Mouse (Mus musculus) heart, postnatal 10 days (tissue): ENCODE results near the gene Rab11fip5. TPM values are rescaled to one million over a fixed set of nuclear protein-coding genes. Genes with fewer than 3 reads are reported as not detected.

Experiments used
- DNase-seq, 2 experiments: peaks; one replicate each; pipeline ENCODE4 v3.0.0; 2021
- intact Hi-C: fragments of 180-260 bp; cut with DNase I; formaldehyde crosslinking; loops from one replicate; pipeline ENCODE4 v1.15.1; 2025
- total RNA-seq, 2 experiments: library from RNA; stranded (reverse); gene quantifications; 2 replicates each; pipeline ENCODE4 v1.2.3; 2021

The Rab11fip5 gene
- total RNA-seq, result 10 to 100 TPM; 65.4 to 73.1 TPM

DNA sequence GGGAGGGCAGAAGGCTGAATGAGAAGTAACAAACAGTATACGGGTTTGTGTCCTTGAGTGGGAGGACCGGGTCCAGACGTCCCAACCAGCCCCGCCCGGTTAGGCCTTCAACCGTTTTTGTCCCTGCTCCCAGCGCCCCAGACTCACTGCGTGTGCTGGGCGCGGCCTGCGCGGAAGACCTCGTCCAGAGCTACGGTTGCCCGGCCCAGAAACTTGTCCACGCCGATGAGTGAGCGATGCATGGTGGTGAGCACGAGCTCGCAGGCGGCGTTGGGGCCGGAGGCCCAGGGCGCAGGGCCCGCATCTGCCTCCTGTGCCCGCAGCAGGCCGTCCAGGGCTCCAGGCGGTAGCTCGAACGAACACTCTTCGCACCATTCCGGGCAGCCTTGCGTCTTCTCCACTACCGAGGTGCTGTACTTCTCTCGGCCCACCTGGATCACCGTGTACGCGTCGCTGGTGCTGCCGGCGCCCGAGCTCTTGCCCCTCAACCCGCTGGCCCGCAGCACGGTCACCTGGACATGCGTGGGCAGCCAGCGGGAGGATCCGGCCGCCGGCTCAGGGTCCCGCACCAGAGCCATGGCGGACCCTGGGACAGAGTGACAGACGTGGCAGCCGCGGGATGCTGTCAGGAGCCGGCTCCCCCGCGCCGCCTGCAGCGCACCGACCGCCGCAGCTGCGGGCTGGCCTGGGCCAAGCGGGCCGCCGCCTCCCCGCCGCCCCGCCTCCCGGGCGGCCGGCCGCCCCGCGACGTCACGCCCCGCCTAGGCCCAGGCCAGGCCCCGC lies at the start of gene Rab11fip5:
TSS of gene Rab11fip5 (minus strand) at position 684 of the 783 bp plus-strand sequence.
- peak; percentile 63 to 70 for DNase-seq
- intact Hi-C loops, result no loop called here

DNA sequence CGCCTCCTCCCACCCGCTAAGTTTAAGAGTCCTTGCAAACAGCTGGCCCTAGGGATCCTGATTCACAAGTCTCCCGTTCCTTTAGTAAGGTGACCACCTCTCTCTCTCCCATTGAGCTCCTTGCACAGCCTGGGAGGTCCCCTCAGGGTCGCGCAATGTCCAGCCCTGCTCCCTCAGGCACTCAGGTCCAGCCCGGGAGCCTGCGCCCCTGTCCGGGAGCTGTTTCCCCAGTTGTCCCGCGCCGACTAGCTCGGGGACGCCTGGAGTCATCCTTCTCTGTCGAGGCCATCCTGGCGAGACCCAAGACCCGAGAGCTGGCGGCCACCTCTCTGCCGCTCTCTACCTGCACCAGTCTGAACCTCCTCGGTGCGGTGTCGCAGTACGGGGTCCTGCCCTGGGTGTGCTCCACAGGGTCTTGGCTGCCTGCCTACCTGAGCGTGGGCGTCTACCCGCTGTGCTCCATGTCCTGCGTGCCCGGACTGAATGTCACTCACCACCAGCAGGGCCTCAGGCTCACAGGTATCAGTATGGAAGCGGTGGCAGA lies 49.5 kb upstream of the Rab11fip5 start, which contains the start of gene Noto:
TSS of gene Noto (plus strand) at position 51 of the 544 bp plus-strand sequence.
- intact Hi-C loops, result no loop called here
- no peak for DNase-seq

DNA sequence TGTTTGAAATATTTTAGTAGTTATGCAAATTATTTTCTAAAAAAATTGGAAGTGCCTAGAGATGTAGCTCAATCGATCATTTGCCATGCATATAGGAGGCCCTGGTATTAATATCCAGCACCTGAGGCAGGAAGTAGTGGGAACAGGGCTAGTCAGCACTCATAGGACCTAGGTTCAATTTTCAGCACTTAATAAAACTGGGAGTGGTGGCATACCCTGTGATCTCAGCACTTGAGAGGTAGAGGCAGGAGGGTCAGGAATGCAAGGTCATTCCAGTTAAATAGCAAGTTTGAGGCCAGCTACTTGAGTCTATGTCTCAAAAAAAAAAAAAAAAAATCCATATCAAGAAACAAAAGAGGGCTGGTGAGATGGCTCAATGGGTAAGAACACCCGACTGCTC lies 44.7 kb upstream of the Rab11fip5 start:
- intact Hi-C loops, result no loop called here

DNA sequence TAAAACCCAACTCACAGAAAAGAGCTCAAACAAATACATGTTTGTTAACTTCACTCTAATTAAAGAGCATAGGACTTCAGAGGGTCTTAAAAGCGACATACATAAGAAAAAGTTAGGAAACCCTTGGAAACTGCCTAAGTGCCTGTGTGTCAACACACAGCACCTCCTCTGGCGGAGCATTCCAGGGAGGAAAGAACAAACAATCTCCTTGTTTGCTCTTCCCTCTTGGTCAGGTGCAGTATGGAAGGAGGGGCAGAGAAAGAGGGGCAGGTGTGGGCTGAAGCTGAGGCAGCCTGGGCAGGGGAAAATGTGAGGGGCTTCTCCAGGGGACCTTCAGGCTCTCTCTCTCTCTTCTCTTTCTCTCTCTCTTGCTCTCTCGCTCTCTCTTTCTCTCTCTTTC lies 41.4 kb upstream of the Rab11fip5 start:
- intact Hi-C loops, result no loop called here
- DNase-seq, result no peak

More for the DNA sequence above, 44.7 kb upstream of the Rab11fip5 start:
- no peak for DNase-seq

DNA sequence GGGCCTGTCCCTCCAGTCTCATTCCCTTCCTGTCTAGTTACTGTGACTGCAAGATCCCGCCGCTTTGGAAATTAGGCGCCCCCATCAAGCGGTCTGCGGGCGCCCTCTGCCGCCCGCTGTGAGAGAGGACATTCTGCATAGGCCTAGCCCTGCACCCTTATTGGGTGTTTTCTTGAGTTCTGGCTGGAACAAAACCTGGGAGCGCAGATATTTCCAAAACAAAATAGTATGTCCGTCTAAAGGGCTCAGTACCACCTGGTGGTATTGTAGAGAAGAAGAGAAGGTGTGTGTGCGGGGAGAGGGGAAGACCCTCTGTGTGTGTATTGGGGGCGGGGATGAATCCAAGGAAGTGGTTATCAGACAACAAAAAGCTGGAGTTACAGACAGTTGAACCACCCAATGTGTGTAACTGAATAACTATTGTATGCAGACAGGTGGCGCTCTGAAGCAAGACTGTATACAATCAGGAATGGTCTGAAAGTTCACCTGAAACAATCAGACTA lies 36.4 kb upstream of the Rab11fip5 start:
- intact Hi-C loops, result loop anchor here (1.0 to 2.0 kb wide), 2 partner anchors 148 to 251 kb away; no protein-coding TSS in a partner anchor
- DNase-seq, result peak; percentile 73 to 80

DNA sequence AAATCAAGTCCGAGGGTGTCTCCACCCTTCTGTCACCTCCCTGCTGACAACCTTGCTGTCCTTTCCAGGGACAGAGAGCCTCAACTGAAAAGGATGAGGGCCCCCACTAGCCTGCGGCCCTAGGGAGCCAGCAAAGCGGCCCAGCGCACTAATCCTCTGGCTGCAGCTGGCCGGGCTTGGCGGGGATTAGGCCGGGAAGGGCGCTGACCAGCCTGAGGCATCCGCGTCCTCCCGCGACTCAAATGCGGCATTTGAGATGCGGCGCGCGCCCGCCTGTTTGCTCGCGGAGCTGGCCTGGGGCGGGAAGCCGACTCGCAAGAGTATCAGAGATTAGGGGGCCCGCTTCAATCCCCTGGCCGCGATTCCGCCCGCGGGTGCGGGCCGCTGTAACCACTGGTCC lies 34.6 kb upstream of the Rab11fip5 start:
- intact Hi-C loops, result loop anchor here (10.0 kb wide), 1 partner anchor 374 kb away; no protein-coding TSS in a partner anchor
- no peak for DNase-seq

DNA sequence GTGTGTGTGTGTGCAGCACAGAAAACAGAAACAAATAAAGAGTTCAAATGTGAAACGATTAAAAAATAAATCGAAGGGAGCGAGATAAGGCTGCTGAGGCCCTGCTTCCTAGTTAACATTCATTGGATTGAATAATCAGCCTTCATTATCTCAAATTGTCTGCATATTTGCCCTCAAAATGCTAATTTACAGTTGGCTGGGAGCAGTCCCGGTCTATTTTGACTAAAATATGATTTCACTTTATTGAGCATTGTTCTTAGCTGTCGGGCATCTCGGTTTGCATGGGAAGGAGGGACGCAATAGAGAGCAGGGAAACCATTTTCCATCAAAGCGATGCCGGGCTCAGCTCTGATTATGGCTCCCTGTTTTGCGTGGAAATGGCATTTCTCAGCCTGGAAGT lies 28.6 kb upstream of the Rab11fip5 start:
- no peak for DNase-seq
- intact Hi-C loops, result loop anchor here (10.0 kb wide), 1 partner anchor 368 kb away; no protein-coding TSS in a partner anchor

DNA sequence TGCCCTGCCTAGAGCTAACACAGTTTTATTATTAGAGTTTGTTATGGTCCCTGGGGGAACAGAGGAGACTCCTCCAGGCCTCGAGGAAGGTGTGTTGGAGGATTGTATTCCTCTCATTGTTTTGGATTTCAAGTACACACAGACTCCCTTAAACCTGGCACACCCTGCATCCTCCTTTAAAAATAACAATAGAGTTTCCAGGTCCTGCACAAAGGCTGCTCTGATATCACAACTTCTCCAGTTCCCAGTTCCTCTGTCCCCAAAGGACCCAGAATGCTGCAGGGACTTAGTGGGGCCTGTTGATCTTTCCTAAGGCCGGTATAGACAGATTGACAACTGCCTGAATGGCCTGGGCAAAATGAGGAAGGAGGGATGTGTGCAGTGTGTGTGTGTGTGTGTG lies 28.2 kb upstream of the Rab11fip5 start:
- intact Hi-C loops, result loop anchor here (10.0 kb wide), 1 partner anchor 368 kb away; no protein-coding TSS in a partner anchor
- peak; percentile 45 to 47 for DNase-seq

DNA sequence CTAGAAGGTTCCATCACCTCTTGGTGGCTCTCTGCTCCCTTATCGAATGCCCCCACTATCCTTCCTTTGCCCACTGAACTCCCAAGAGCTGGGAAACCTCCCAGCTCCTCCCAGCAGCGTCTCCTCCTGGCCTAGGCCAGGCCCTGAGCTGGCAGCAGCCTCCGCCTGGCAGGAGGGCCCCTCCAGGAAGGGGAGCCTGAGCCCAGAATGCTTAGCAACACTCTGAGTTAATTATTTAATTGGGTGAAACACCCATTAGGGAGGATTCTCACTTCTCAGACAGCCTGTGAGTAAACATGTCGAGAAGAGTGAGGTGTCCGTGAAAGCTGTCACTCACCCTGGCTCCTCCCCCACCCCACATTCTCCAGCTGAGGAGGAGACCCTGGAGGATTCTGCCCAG lies 25.3 kb upstream of the Rab11fip5 start:
- intact Hi-C loops, result loop anchor here (10.0 kb wide), 1 partner anchor 365 kb away; no protein-coding TSS in a partner anchor
- DNase-seq, result no peak

DNA sequence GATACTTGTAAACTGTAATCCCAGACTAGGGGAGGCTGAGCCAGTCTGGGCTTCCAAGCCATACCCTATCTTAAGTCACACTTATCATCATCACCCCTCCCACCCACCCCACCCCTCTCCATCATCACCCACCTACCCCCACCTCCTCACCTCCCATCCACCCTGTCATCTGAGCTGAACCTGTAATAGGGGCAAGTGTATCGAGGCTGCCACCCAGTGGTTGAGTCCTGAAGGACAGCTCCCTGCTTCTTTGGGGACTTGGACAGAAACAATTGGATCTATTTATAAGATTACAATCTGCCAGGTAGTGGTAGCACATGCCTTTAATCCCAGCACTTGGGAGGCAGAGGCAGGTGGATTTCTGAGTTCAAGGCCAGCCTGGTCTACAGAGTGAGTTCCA lies 22.7 kb upstream of the Rab11fip5 start:
- intact Hi-C loops, result no loop called here
- DNase-seq, result peak; percentile 37 to 56

DNA sequence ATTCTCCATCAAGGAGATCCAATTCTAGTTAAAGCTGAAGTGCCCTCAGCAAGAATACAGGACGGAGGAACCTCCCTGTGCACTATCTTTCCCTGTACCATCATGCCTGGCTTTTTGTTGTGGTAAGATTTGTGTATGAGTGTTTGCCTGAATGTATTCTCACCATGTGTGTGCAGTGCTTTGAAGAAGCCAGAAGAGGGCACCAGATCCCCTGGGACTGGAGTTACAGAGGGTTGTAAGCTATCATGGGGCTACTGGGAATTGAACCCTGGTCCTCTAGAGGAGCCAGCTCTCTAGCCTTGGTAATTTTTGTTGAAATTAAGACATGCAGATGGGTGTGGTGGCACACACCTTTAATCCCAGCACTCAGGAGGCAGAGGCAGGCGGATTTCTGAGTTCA lies 20.9 kb upstream of the Rab11fip5 start:
- DNase-seq, result no peak
- intact Hi-C loops, result no loop called here

DNA sequence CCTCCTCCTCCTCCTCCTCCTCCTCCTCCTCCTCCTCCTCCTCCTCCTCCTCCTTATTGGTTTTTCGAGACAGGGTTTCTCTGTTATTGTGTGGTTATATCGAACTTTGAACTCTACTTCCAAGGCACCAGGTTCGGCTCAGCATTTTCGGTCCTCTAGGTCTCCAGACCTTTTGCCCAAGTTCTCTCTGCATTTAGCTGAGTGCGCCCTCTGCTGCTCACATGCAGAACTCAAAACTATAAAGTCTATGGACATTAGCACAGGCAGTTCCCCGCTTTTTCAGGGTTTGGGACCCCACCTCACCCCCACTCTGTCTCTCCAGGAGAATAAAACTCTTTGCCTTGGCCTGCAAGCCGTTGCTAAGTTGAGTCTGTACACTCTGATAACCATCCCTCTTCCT lies 17.4 kb upstream of the Rab11fip5 start:
- intact Hi-C loops, result loop anchor here (1.0 to 5.0 kb wide), 3 partner anchors 46 to 230 kb away; no protein-coding TSS in a partner anchor
- DNase-seq, result peak; percentile 76 to 85

DNA sequence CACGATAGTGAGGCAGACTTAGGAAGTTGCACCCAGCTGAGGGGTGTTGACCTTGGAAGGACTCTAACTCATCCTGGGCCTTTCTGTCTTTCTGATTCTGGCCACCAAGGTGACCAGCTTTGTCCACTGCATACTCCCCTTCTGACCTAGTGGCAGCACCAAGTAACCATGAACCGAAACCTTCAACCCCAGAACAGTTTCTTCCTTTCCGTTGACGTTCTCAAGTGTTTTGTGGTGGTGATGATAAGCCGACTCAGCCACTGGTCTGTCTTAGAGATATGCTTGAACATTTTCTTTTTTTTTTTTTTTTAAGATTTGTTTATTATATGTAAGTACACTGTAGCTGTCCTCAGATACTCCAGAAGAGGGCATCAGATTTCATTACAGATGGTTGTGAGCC lies 14.2 kb upstream of the Rab11fip5 start:
- no peak for DNase-seq
- intact Hi-C loops, result no loop called here

DNA sequence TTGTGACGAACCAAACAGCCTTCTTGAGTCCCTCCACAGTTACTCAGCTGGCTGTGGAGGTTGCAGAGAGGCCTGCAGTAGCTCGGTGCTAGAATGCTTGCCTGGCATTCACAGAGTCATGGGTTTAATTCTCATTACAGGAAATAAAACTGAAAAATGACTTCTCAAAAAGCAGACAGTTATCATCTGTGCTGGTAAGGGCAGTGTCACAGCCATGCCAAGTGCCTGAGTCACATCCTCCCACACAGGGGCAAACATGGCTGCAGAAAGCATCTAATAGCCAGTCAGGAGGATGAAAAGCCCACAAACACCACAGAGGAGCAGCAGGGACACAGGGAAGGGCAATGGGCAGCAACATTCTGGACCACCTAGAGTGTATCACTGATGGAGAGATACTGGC lies 8.4 kb upstream of the Rab11fip5 start:
- DNase-seq, result no peak
- intact Hi-C loops, result no loop called here

DNA sequence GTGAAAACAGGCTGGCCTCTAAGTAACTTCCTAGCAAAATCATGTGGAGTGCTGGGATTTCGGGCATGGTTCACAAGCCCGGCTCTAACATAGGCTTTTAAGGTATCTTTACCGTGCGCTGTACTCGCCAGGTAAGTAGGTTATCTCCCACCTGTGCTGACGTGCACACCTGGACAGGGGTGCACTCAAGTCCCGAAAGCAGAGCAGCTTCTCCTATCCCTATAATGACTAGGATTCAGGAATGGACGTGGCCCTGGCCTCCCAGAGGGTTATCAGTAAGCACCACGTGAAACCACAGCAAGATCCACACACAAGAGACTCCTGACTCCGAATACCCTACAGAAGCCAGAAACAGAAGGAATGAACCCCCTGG lies 7.2 kb upstream of the Rab11fip5 start:
- DNase-seq, result no peak
- intact Hi-C loops, result no loop called here

DNA sequence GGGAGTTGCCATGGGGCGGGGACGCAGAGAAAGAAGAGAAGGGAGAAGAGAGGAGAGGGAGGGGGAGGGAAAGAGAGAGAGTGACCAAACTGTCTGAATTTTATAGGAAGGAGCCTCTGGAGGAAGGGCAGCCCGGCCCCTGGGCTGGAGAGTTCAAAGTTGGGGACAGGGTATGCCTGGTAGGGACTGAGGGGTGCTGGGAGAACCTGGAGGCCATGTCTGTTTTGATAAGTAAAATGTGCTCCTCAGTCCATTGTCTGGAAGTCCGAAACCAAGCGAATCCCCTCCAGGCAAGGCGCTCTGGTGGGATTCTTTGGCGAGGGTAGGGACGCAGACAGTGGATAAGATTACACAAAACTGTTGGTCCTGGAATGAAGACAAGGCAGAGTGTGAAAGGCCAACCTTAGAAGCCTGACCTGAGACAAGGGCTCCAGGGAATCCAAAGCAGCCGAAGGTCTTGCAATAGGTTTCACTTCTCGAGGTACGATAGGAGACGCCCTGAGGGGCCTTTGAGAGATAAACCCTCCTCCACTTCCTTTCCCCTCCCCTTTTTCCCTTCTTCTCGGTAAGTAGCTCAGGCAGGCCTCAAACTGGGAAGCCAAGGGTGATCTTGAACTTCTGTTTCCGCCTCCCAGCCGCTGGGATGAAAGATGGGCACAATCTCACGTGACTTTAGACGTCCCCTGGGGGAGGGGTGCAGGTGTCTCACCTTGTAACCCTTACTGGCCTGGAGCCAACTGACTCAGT lies 6.6 kb upstream of the Rab11fip5 start:
- peak in 1 of 2 experiments; percentile 8 for DNase-seq
- intact Hi-C loops, result loop anchor here (1.0 kb wide), 1 partner anchor 35 kb away; no protein-coding TSS in a partner anchor

DNA sequence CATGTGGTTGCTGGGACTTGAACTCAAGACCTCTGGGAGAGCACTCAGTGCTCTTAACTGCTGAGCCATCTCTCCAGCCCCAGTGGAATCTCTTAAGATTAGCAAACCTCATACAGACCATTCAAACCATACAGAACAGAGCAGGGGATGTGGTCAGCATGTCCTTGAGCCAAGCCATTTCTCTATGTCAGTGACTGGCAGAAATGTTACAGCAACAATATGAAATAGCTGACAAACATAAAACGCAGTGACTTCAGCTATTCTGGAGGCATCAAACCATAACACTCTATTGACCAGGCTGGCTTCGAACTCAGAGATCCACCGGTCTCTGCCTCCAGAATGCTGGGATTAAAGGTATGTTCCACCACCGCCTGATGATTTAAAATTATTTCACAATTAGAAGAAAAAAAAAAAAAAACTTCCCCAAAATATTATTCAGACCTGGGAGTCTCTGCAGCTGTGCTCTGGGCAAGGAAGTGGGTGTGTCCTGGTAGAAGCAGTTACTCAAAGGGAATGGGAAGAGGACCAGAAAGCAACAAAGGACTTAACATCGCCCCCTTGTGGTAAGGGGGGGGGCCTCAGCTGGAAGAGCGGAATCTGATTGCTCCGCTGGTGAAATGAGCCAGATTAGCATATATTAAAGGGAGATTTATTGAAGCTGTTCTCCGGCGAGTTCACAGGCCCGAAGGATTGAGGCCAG lies 5.9 kb upstream of the Rab11fip5 start:
- intact Hi-C loops, result loop anchor here (1.0 kb wide), 1 partner anchor 34 kb away; no protein-coding TSS in a partner anchor
- DNase-seq, result peak; percentile 88 to 91

DNA sequence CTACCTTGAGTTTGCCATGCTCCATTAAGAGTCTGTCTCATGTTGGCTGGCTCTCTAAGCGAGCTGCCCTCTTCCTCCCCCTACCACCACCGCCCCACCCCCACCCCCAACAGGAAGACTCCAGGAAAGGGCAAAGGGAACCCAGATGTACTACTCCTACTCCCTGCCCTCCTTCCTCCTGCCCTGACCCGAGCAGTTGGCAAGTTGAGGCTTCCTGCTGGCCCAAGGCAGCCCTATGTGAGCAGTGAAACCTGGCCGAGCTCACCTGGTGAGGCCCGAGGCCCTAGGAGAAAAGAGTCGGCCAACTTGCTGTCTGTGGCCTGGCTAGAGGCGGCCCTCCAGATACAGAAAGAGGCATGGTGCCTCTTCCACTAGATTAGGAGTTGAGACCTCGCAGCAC lies 4.2 kb upstream of the Rab11fip5 start:
- intact Hi-C loops, result loop anchor here (1.0 kb wide), 1 partner anchor 29 kb away; no protein-coding TSS in a partner anchor
- no peak for DNase-seq

DNA sequence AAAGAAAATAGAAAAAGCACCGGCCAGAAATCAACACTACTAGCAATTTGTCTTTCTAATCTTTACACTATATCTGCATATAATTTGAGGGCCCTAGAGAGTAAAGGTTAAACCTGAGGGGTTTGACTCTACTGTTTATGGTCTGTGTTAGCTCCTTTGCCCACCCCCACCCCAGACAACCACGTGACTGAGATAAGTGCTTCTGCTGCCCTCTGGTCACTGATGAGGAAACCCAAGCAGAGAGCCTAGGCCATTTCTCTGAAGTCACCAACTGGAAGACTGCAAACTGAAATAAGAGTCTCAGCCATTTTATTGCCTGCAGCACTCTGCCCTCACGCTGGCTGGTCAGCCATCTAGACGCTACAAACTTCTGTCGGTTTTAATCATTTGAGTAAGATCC lies 3.4 kb upstream of the Rab11fip5 start:
- intact Hi-C loops, result loop anchor here (1.0 kb wide), 1 partner anchor 29 kb away; no protein-coding TSS in a partner anchor

DNA sequence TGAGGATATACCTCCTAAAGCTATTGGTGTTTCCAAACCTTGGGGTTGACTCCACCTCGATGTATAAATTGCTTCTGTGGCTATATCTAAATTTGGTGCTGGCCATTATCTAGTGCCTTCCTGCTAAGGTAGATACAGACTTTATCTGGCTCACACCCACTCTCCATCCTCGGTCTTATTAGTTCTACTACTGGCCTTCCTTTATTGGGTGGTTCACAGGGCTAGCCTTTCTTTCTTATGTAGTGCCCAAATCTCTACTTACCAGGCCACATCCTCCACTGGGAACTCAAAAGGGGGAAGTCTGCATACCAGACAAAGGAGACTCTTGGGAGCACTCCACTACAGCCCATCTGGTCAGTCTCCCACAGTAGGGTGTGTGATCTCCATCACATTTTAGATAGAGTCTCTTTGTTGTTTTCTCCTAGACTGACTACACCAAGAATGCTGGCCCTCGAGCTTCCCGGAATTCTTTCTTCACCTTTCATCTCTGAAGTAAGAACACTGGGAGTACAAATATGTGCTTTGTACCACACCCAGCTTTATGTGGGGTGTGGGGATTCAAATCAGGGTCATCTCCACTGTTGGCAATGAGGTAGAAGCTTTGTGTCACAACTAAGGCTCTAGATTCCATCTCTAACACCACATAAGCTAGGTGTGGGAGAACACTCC lies 2.8 kb upstream of the Rab11fip5 start:
- intact Hi-C loops, result no loop called here
- no peak for DNase-seq

More for the DNA sequence above, 3.4 kb upstream of the Rab11fip5 start:
- no peak for DNase-seq
